Mouse (Mus musculus) erythroblast, embryonic 14.5 days (primary cell): Measurements from ENCODE around the gene Pgghg. TPM values are rescaled to one million over a fixed set of nuclear protein-coding genes. Genes with fewer than 3 reads are reported as not detected.

Experiments
- H3K27me3 ChIP-seq: 2 replicates; pipeline ENCODE4 v1.6.1; 2012; ENCODE audit warnings: inconsistent platforms; ENCODE audit not compliant: control insufficient read depth
- H3K36me3 ChIP-seq: 2 replicates; pipeline ENCODE4 v1.6.1; 2012; ENCODE audit warnings: mild to moderate bottlenecking, inconsistent platforms; ENCODE audit not compliant: control insufficient read depth
- H3K4me1 ChIP-seq: 2 replicates; pipeline ENCODE4 v1.6.1; 2012; ENCODE audit warnings: inconsistent platforms; ENCODE audit not compliant: control insufficient read depth
- H3K4me3 ChIP-seq: replicated peaks from 2 replicates; pipeline ENCODE3; 2012; ENCODE audit warnings: moderate library complexity, mild to moderate bottlenecking, inconsistent platforms
- H3K9me3 ChIP-seq: 2 replicates; pipeline ENCODE4 v1.6.1; 2012; ENCODE audit warnings: low read length, inconsistent platforms, mixed read lengths; ENCODE audit not compliant: control insufficient read depth
- GATA1 ChIP-seq: IDR thresholded peaks from 2 replicates; pipeline ENCODE4 v1.6.1; 2012; ENCODE audit warnings: low read length, inconsistent platforms, mixed read lengths
- TAL1 ChIP-seq: IDR thresholded peaks from 3 replicates; pipeline ENCODE4 v1.6.1; 2012; ENCODE audit warnings: low read length, inconsistent platforms, mixed read lengths
- polyA plus RNA-seq: library from polyadenylated mRNA; stranded (reverse); fragments of >175 nt; gene quantifications from 2 replicates; pipeline ENCODE4 v1.2.3, GENCODE M21; 2012

Pgghg gene
- polyA plus RNA-seq, 1 experiment: 0.32 TPM

DNA sequence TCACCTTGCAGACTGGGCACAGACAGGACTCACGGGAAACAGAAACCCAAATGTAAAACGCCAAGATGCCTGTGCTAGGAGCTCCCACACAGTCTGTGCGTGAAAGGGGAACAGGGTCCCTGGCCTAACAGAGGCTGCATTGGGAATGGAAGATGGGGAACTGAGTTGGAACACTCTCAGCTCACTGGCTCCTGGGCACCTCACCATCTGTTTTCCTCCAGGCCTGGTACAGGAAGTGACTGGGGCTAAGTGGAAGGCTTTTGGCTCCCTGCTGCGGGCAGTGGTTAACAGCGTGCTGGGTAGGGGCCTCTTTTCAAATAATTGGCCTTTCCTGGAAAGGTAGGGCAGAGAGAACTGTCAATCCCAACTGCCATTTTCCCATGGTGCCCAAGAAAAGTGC lies 49.4 kb downstream of the Pgghg start:
- H3K4me1 ChIP-seq: peaks cover 4% of the 10 kb centered on the region; the same call in 1 of the 2 replicates
- no peaks in the 10 kb centered on the region for H3K36me3 ChIP-seq
- no peak overlapping the region for H3K4me3 ChIP-seq
- H3K9me3 ChIP-seq: no peaks in the 10 kb centered on the region
- TF ChIP-seq TAL1 (no peak), GATA1 (no peak)
- no peaks in the 10 kb centered on the region for H3K27me3 ChIP-seq

DNA sequence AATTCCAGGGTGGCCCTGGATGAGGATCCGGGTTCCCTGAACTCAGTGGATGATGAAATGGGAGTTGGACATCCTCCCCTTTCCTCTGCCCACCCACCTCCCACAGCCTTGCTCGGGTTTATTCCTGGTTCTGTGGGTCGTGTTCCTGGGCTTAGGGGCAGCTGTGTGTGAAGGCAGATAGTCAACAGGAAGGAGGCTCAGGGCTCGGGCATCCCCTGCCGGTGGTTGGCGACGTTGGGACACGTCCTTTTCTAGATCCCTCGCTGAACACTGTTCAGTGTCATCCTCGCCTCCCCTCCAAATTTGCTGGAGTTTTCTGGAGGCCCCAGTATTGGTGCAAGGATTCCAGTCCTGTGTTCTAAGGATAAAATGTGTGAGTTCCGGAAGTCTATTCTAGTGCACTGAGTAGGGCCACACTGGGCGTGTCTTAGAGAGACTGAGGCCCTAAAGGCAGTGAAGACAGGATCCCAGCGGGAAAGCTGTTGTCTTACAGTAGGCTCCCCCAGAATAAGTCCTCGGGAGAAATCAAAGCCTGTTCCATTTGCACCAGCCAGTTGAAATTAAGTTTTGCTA lies 50.0 kb downstream of the Pgghg start:
- Histone ChIP-seq H3K27me3 (no peaks in the 10 kb centered on the region), H3K36me3 (no peaks in the 10 kb centered on the region), H3K4me3 (no peak overlapping the region), H3K4me1 (peaks cover 4% of the 10 kb centered on the region; the same call in 1 of the 2 replicates), H3K9me3 (no peaks in the 10 kb centered on the region)
- TF ChIP-seq GATA1 (no peak), TAL1 (no peak)

Other genes starting within 250 kb of the Pgghg start
- not detected in 2 replicates for gene Olfr541, start 244.1 kb upstream of the Pgghg start, polyA plus RNA-seq
- gene Cyp2e1, start 177.7 kb upstream of the Pgghg start, polyA plus RNA-seq: not detected in 2 replicates
- 0.05 TPM in 1 of 2 replicates, not detected in the other for gene Syce1, start 153.5 kb upstream of the Pgghg start, polyA plus RNA-seq
- not detected in 2 replicates for gene Zfp941, start 119.2 kb upstream of the Pgghg start, polyA plus RNA-seq
- gene Urah, start 106.4 kb upstream of the Pgghg start, polyA plus RNA-seq: 0.06 TPM in 1 of 2 replicates, not detected in the other
- gene Scgb1c1, start 95.8 kb upstream of the Pgghg start, polyA plus RNA-seq: not detected in 2 replicates
- gene Odf3, start 93.6 kb upstream of the Pgghg start, polyA plus RNA-seq: not detected in 2 replicates
- not detected in 2 replicates for gene Gm45785, start 85.1 kb upstream of the Pgghg start, polyA plus RNA-seq
- gene Ric8a, start 84.4 kb upstream of the Pgghg start, polyA plus RNA-seq: 2.1 and 2.7 TPM in 2 replicates
- 0.95 and 1.2 TPM in 2 replicates for gene Bet1l, start 83.8 kb upstream of the Pgghg start, polyA plus RNA-seq
- gene Psmd13, start 59.4 kb upstream of the Pgghg start, polyA plus RNA-seq: 13.2 and 18.4 TPM in 2 replicates
- gene Sirt3, start 59.1 kb upstream of the Pgghg start, polyA plus RNA-seq: 1.8 and 1.9 TPM in 2 replicates
- gene Cox8b, start 40.9 kb upstream of the Pgghg start, polyA plus RNA-seq: not detected in 2 replicates
- gene Nlrp6, start 20.5 kb upstream of the Pgghg start, polyA plus RNA-seq: not detected in 2 replicates
- not detected in 2 replicates for gene Ifitm5, start 8.9 kb downstream of the Pgghg start, polyA plus RNA-seq
- not detected in 2 replicates for gene Gm45717, start 14.5 kb downstream of the Pgghg start, polyA plus RNA-seq
- gene Ifitm2, start 14.6 kb downstream of the Pgghg start, polyA plus RNA-seq: 3.3 and 3.7 TPM in 2 replicates
- 0.05 and 0.47 TPM in 2 replicates for gene Ifitm1, start 25.8 kb downstream of the Pgghg start, polyA plus RNA-seq
- gene Ifitm3, start 69.4 kb downstream of the Pgghg start, polyA plus RNA-seq: 0.26 and 0.29 TPM in 2 replicates
- gene Ifitm6, start 76.5 kb downstream of the Pgghg start, polyA plus RNA-seq: not detected in 2 replicates
- gene Gm17387, start 87.7 kb downstream of the Pgghg start, polyA plus RNA-seq: not detected in 2 replicates
- gene B4galnt4, start 119.7 kb downstream of the Pgghg start, polyA plus RNA-seq: 0.03 and 0.15 TPM in 2 replicates
- gene Pkp3, start 136.8 kb downstream of the Pgghg start, polyA plus RNA-seq: 0.03 and 0.05 TPM in 2 replicates
- gene Sigirr, start 159.2 kb downstream of the Pgghg start, polyA plus RNA-seq: 0.16 and 0.19 TPM in 2 replicates
- not detected in 2 replicates for gene Ano9, start 176.4 kb downstream of the Pgghg start, polyA plus RNA-seq
- gene Ptdss2, start 181.0 kb downstream of the Pgghg start, polyA plus RNA-seq: 148 and 156 TPM in 2 replicates
- gene Rnh1, start 231.5 kb downstream of the Pgghg start, polyA plus RNA-seq: 0.48 and 1.5 TPM in 2 replicates